Mouse (Mus musculus) C2C12 (cell line): ENCODE results near the gene Ttc21a.

Source experiments
- CTCF ChIP-seq: IDR thresholded peaks from one replicate; pipeline ENCODE4 v1.5.1; 2011; ENCODE audit not compliant: control insufficient read depth, insufficient read depth, insufficient read length
- MYOD1 ChIP-seq: IDR thresholded peaks from one replicate; pipeline ENCODE4 v1.6.1; 2011; ENCODE audit warnings: low read depth; ENCODE audit not compliant: control insufficient read depth, insufficient read length
- USF1 ChIP-seq: IDR thresholded peaks from one replicate; pipeline ENCODE4 v1.6.1; 2011; ENCODE audit warnings: low read depth, mild to moderate bottlenecking, control low read depth, moderate library complexity

DNA sequence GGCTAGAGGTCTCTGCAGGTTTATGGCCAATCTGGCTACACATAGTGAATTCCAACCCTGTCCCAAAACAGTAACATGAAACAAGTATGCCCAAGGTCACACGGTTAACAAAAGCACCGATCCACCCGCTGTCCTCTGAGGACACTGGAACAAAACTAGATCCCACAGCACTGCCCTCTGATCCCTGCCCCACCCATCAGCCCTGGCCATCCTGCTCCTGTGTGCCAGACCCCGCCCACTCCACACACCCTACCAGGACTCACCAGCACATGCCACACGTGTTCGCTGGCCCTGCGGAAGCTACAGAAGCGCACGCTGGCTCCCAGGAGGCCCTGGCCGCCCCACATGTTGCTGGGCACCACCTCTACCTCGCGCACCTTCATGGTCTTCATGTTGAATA is 5.0 kb upstream of the Ttc21a start:
- TF ChIP-seq CTCF (no peak), USF1 (no peak), MYOD1 (no peak)
